Mouse (Mus musculus) midbrain, embryonic 12.5 days (tissue): ENCODE measurements around the gene Agfg1. TPM values are rescaled to one million over a fixed set of nuclear protein-coding genes. Genes with fewer than 3 reads are reported as not detected.

Experiments used
- ATAC-seq: fragments of 200-750 bp; cut with Nextera tagmentation; 2 replicates; pipeline ENCODE4 v1.8.0; 2017; ENCODE audit warnings: low read depth, moderate TSS enrichment, moderate library complexity; ENCODE audit not compliant: low FRiP score
- H3K27ac ChIP-seq: fragments of 300-500 bp; sonication (generic); replicated peaks from 2 replicates; pipeline ENCODE4 v1.5.1; 2016; ENCODE audit warnings: mild to moderate bottlenecking
- H3K27me3 ChIP-seq: fragments of 300-500 bp; sonication (generic); 2 replicates; pipeline ENCODE4 v1.6.1; 2016; ENCODE audit warnings: mild to moderate bottlenecking
- H3K36me3 ChIP-seq: fragments of 300-500 bp; sonication (generic); 2 replicates; pipeline ENCODE4 v1.6.1; 2016
- H3K4me1 ChIP-seq: fragments of 300-500 bp; sonication (generic); 2 replicates; pipeline ENCODE4 v1.6.1; 2016
- H3K4me2 ChIP-seq: fragments of 300-500 bp; sonication (generic); replicated peaks from 2 replicates; pipeline ENCODE4 v1.6.1; 2016; ENCODE audit warnings: mild to moderate bottlenecking, moderate library complexity
- H3K4me3 ChIP-seq: fragments of 300-500 bp; sonication (generic); 2 replicates; pipeline ENCODE4 v1.5.1; 2016; ENCODE audit warnings: mild to moderate bottlenecking
- H3K9ac ChIP-seq: fragments of 300-500 bp; sonication (generic); replicated peaks from 2 replicates; pipeline ENCODE4 v1.6.1; 2016; ENCODE audit warnings: mild to moderate bottlenecking, moderate library complexity
- H3K9me3 ChIP-seq: fragments of 300-500 bp; sonication (generic); 2 replicates; pipeline ENCODE4 v1.6.1; 2016; ENCODE audit warnings: mild to moderate bottlenecking
- WGBS: fragments of 180-500 bp; shearing (Covaris S2); methylation state at CpG from one replicate; pipeline ENCODE4 v1.1.7; 2016; 5-methylcytosine and 5-hydroxymethylcytosine counted together
- polyA plus RNA-seq: library from polyadenylated mRNA; unstranded; fragments of >200 nt; fragmentation: Nextera tagmentation; extraction: Ambion mirVana; gene quantifications from 2 replicates; pipeline ENCODE4 v1.2.1, GENCODE M21; 2016

The Agfg1 gene
- polyA plus RNA-seq, 1 experiment from 2014 or later = 40.7 TPM

DNA sequence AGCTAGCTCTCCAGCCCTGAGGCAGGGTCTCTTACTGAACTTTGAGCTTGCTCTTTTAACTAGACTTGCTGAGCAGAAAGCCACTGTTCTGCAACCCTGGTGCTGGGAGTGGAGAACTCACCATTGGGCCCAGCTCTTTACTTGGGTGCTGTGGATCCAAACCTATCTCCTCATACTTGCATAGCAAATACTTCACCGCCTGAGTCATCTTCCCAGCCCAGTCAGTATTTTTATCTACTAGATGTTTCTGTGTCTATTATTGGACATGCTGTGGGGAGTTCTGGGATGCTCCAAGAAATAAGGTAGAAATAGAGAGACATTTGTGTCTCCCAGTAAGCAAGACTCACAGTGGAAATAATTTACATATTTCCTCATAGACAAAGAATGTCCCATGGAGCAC lies 35.2 kb upstream of the Agfg1 start:
- no peak overlapping the region for H3K4me2 ChIP-seq
- 100% methylated on average over 1 of the region's 1 CpGs for WGBS
- ATAC-seq = no peak
- H3K27me3 ChIP-seq = no peaks in the 10 kb centered on the region
- no peaks in the 10 kb centered on the region for H3K36me3 ChIP-seq
- no peak overlapping the region for H3K4me3 ChIP-seq
- no peak overlapping the region for H3K27ac ChIP-seq
- H3K4me1 ChIP-seq = no peaks in the 10 kb centered on the region
- no peaks in the 10 kb centered on the region for H3K9me3 ChIP-seq
- no peak overlapping the region for H3K9ac ChIP-seq

DNA sequence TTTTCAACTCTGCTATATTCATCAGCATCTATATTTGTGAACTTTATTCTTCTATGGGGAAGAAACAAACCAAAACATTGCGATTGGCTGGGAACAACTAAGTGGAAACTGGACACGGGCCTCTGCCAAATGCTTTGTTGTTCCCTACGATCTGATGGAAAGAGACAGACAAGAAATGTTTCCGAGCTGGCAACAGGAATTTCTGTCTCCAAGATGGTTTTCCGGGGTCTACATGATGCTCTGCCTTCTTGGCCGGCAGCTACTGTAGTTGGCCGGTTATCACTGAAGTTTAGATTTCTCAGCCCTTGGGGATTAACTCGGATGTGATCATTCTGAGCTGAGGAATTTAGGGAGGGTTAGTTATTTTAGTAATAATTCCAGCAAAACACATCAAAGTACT lies 32.9 kb upstream of the Agfg1 start:
- Histone ChIP-seq H3K4me1 (no peaks in the 10 kb centered on the region), H3K9me3 (no peaks in the 10 kb centered on the region), H3K27me3 (no peaks in the 10 kb centered on the region), H3K27ac (no peak overlapping the region), H3K9ac (no peak overlapping the region), H3K36me3 (no peaks in the 10 kb centered on the region), H3K4me3 (no peak overlapping the region), H3K4me2 (no peak overlapping the region)
- no peak for ATAC-seq
- WGBS = 91% methylated on average over 8 of the region's 8 CpGs

DNA sequence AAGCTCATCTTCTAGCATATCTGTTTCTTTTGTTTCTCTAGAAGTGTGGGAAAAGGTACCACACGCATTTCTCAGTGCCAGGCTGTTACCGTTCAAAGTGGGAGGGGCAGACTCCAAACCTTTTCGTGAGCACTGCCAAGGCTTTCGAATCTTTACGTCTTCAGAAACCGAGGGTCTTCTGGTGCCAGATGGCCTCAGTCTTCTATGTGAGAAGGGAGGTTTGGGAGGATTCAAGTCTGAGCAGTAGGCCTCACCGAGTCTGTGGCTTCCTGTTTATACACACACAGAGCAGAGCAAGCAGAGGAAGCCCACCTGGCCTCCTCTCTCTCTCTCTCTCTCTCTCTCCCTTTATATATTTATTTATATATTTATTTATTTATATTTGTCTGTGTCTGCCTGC lies 32.1 kb upstream of the Agfg1 start:
- no peak overlapping the region for H3K4me3 ChIP-seq
- no peak overlapping the region for H3K27ac ChIP-seq
- ATAC-seq = no peak
- H3K36me3 ChIP-seq = no peaks in the 10 kb centered on the region
- no peaks in the 10 kb centered on the region for H3K27me3 ChIP-seq
- 90% methylated on average over 7 of the region's 7 CpGs for WGBS
- no peak overlapping the region for H3K9ac ChIP-seq
- no peaks in the 10 kb centered on the region for H3K4me1 ChIP-seq
- no peaks in the 10 kb centered on the region for H3K9me3 ChIP-seq
- H3K4me2 ChIP-seq = no peak overlapping the region

DNA sequence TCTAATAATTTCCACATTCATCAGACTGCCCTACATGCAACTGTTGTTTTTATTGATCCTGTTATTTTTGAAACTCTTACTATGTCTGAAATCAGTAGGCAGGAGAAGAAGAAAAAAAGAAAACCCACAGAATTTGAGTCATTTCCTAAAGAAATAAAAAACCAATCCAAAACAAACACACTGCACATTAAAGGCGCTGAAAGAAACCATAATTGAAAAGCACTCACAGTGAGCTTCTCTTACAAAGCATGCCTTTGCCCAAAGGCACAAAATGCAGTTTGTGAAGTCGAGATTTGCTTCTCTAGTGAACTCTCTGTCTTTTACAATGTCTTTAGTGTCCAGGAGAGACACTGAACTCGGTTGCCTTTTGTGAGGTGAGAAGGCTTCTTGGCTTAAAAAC lies 30.7 kb upstream of the Agfg1 start:
- Histone ChIP-seq H3K27me3 (no peaks in the 10 kb centered on the region), H3K4me1 (no peaks in the 10 kb centered on the region), H3K9ac (no peak overlapping the region), H3K9me3 (no peaks in the 10 kb centered on the region), H3K36me3 (no peaks in the 10 kb centered on the region), H3K4me3 (no peak overlapping the region), H3K27ac (no peak overlapping the region), H3K4me2 (no peak overlapping the region)
- no peak for ATAC-seq
- 69% methylated on average over 3 of the region's 3 CpGs for WGBS

DNA sequence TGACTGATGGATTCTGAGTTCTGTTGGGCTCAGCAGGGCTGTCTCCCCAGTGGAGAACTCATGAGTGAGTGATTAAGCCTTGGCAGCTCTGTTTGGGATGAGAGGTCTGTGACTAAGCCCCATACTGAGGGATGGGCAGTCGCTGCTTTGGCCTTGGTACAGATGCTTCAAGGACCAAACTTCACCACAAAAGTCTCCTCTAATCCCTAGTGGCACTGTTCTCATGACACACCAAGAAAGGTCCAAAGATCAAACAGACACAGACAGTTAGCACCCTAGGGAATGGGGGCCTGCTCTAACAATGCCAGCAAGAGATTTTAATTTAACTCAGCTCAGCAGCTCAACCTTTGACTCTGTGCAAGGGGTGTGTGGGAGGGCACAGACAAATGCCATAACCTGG lies 27.5 kb upstream of the Agfg1 start:
- WGBS = 41% methylated on average over 1 of the region's 1 CpGs
- H3K36me3 ChIP-seq = no peaks in the 10 kb centered on the region
- H3K4me2 ChIP-seq = no peak overlapping the region
- H3K27me3 ChIP-seq = no peaks in the 10 kb centered on the region
- no peak overlapping the region for H3K4me3 ChIP-seq
- no peak overlapping the region for H3K27ac ChIP-seq
- H3K9me3 ChIP-seq = no peaks in the 10 kb centered on the region
- ATAC-seq = no peak
- no peak overlapping the region for H3K9ac ChIP-seq
- H3K4me1 ChIP-seq = no peaks in the 10 kb centered on the region

DNA sequence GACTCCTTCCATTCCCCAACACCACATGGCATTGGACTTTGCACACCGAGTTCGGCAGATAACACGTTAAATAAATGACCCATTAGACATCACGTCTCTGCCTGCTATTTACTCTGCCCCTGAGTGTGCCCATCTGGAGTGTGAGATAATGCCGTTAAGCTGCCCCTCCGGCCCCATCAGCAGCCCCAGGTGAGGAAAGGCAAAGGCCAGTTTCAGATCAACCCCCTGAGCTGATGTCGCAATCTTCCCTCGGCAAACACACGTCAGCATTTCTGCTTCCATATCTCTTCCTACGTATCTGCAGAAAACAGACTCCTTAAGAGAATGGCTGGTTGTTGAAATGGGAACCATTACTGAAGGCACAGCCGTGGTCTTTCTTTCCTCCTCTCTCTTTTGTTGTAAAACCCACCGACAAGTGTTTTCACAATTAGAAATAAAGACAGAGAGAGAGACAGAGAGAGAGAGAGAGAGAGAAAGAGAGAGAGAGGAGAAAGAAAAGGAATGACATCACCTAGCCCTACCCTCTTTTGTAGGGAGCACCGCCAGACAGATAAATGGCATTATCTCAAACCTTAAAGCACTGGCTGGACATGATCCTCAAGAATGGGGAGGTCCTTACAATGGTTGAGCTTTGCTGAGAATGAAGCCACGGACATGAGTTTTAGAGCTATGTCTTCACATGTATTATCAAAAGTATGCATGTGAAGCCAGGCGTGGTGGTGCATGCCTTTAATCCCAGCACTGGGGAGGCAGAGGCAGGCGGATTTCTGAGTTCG lies 23.2 kb upstream of the Agfg1 start:
- 69% methylated on average over 17 of the region's 17 CpGs for WGBS
- no peaks in the 10 kb centered on the region for H3K27me3 ChIP-seq

DNA sequence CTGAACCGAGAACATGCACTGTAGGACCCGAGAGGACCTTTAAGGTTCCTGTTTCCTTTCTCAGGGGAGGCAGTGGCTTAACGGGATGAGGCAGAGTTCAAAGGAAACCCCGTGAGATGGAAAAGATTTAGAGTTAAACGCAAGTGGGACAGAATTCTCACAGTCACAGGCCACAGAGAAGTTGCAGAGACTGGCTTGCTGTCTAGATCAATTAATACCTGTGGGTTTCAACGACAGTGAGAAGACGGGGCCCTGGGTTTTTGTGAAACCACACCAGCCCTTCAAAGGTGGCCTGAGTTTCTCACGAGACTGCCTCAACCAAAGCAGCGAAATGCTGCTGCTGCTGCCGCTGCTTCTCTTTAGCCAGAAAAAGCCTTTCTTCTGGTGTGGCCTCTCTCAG lies 19.9 kb upstream of the Agfg1 start:
- Histone ChIP-seq H3K36me3 (no peaks in the 10 kb centered on the region), H3K4me2 (no peak overlapping the region)
- 66% methylated on average over 10 of the region's 10 CpGs for WGBS

More for the DNA sequence above, 23.2 kb upstream of the Agfg1 start:
- Histone ChIP-seq H3K9me3 (no peaks in the 10 kb centered on the region), H3K4me1 (no peaks in the 10 kb centered on the region), H3K27ac (no peak overlapping the region), H3K9ac (no peak overlapping the region), H3K4me3 (no peak overlapping the region), H3K36me3 (no peaks in the 10 kb centered on the region), H3K4me2 (no peak overlapping the region)
- ATAC-seq = no peak

DNA sequence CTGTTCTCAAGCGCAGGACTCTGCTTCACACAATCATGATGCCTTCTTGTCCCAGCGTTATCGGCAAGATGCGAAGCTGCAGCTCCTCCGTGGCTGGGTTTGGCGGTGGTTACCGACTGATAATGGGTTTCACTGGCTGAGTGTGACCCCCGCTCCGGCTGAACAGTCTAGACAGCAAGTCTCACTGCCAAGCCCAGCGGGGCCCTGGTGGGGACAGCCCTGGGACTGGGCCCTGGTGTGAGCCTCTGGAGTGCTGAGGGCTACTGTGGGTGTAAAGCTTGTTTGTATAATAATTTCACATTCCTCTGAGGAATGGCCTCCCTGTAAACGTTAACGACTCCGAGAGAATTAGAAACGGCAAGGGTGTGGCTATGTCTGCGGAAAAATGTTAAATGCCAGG lies 19.1 kb upstream of the Agfg1 start:
- no peak overlapping the region for H3K27ac ChIP-seq
- WGBS = 79% methylated on average over 15 of the region's 15 CpGs
- no peaks in the 10 kb centered on the region for H3K4me1 ChIP-seq
- no peaks in the 10 kb centered on the region for H3K9me3 ChIP-seq
- H3K4me3 ChIP-seq = no peak overlapping the region
- no peaks in the 10 kb centered on the region for H3K36me3 ChIP-seq
- ATAC-seq = no peak
- no peaks in the 10 kb centered on the region for H3K27me3 ChIP-seq
- no peak overlapping the region for H3K9ac ChIP-seq
- H3K4me2 ChIP-seq = no peak overlapping the region

More for the DNA sequence above, 19.9 kb upstream of the Agfg1 start:
- H3K9me3 ChIP-seq = no peaks in the 10 kb centered on the region
- no peak overlapping the region for H3K9ac ChIP-seq
- no peaks in the 10 kb centered on the region for H3K27me3 ChIP-seq
- no peaks in the 10 kb centered on the region for H3K4me1 ChIP-seq
- no peak for ATAC-seq
- H3K27ac ChIP-seq = no peak overlapping the region
- no peak overlapping the region for H3K4me3 ChIP-seq

DNA sequence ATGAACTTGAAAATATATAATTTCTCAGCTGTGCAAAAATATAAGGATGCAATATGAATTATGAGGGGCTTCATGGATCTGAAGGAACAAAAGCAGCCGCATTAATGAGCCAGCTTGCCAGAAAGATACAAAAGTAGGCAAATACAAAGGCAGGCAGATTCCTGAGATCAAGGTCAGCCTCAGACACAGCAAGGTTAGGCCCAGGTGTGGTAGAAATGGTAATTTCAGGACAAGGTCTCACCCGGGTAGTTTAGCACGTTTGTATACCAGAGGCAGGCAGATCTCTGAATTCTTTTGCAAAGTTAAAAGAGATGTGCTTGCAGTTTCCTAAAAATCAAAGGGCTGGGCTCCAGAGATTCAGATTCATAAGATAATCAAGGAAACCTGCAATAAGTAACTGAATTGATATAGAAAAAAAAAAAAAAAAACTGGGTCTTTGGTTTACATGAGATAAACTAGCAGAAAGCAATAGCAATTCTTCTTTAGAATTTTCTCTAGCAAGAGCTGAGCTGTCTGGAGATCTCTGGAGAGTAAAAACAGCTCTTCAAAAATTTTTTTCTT lies 18.6 kb upstream of the Agfg1 start:
- H3K4me3 ChIP-seq = no peak overlapping the region
- no peak overlapping the region for H3K4me2 ChIP-seq
- no peaks in the 10 kb centered on the region for H3K9me3 ChIP-seq
- WGBS = 85% methylated on average over 3 of the region's 3 CpGs
- ATAC-seq = no peak
- no peaks in the 10 kb centered on the region for H3K4me1 ChIP-seq
- H3K27ac ChIP-seq = no peak overlapping the region
- H3K9ac ChIP-seq = no peak overlapping the region
- H3K36me3 ChIP-seq = no peaks in the 10 kb centered on the region
- no peaks in the 10 kb centered on the region for H3K27me3 ChIP-seq

DNA sequence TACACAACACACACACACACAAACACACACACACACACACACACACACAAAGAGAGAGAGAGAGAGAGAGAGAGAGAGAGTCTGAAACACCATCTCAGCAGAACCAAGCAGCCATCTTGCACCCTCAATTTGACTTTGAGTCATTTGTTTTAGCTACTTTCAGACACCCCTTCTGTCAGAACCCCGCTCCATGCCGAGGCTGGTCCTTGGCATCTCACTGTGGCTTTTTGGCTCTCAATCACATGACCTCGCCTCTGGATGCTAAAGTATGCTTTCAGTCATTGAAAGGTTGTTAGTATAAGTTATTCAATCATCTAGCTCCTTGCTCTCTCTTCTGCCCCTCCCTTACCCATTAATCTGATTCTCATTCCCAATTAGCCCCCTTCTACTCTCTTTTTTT lies 17.4 kb upstream of the Agfg1 start:
- Histone ChIP-seq H3K4me3 (no peak overlapping the region), H3K27ac (no peak overlapping the region), H3K36me3 (no peaks in the 10 kb centered on the region), H3K4me2 (no peak overlapping the region), H3K27me3 (no peaks in the 10 kb centered on the region), H3K9ac (no peak overlapping the region), H3K9me3 (no peaks in the 10 kb centered on the region), H3K4me1 (no peaks in the 10 kb centered on the region)
- WGBS = 81% methylated on average over 3 of the region's 3 CpGs
- no peak for ATAC-seq

DNA sequence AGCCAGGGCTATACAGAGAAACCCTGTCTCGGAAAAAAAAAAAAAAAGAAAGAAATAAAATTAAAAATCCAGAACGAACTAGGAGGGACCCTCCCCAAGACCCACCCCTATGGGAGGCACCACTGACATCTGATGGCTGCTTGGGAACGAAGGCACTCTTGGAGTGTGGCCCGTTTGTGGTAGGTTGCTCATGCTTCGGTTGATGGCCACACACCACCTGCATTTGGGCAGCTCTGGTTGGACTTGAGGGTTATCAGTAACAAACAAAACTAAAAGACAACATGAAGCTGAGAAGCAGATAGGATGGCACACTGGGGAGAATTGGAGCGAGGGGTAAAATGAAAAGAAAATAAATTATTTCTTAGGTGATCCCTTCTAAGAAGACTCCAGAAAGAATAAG lies 15.1 kb upstream of the Agfg1 start:
- Histone ChIP-seq H3K27me3 (no peaks in the 10 kb centered on the region), H3K9me3 (no peaks in the 10 kb centered on the region), H3K27ac (no peak overlapping the region), H3K4me1 (no peaks in the 10 kb centered on the region), H3K4me3 (no peak overlapping the region), H3K4me2 (no peak overlapping the region), H3K36me3 (no peaks in the 10 kb centered on the region), H3K9ac (no peak overlapping the region)
- ATAC-seq = no peak
- 88% methylated on average over 6 of the region's 6 CpGs for WGBS

DNA sequence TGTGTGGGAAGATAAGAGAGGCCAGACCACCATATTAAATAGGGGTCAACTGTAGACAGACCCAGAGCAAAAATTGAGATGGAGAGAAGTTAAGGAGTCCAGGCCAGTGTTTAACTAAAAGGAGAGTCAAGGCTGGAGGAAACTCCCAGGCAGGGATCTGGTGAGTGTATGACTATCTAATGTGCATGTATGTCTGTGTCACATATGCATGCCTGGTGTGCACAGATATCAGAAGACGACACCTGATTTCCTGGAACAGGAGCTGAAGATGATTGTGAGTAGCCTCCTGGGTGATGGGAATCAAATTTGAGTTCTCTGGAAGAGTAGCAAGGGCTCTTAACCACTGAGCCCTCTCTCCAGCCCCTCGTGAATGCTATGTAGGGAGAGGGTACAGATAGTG lies 14.0 kb upstream of the Agfg1 start:
- no peak overlapping the region for H3K4me3 ChIP-seq
- H3K27me3 ChIP-seq = no peaks in the 10 kb centered on the region
- no peaks in the 10 kb centered on the region for H3K36me3 ChIP-seq
- no peaks in the 10 kb centered on the region for H3K4me1 ChIP-seq
- no peaks in the 10 kb centered on the region for H3K9me3 ChIP-seq
- H3K9ac ChIP-seq = no peak overlapping the region
- ATAC-seq = no peak
- H3K27ac ChIP-seq = no peak overlapping the region
- no peak overlapping the region for H3K4me2 ChIP-seq
- 90% methylated on average over 2 of the region's 2 CpGs for WGBS

DNA sequence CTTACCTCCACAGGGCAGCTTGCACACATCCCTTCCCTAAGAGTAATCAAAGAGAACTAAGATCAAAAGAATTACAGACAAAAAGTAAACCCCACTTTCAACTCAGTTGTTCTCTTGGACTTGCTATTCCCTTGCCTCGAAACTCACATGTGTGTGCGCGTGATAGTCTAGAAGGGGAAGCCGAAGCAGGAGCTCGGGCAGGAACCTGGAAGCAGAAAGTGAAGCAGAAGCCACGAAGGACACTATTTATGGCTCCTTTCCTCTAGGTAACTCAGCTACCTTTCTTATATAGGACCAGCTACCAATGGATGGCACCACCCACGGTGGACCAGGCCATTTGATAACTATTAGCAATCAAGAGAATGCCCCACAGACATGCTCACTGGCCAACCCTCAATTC lies 13.5 kb upstream of the Agfg1 start:
- no peak overlapping the region for H3K4me2 ChIP-seq
- 86% methylated on average over 7 of the region's 7 CpGs for WGBS
- no peak overlapping the region for H3K27ac ChIP-seq
- no peak overlapping the region for H3K4me3 ChIP-seq
- ATAC-seq = no peak
- H3K9ac ChIP-seq = no peak overlapping the region
- H3K27me3 ChIP-seq = no peaks in the 10 kb centered on the region
- no peaks in the 10 kb centered on the region for H3K4me1 ChIP-seq
- no peaks in the 10 kb centered on the region for H3K9me3 ChIP-seq
- no peaks in the 10 kb centered on the region for H3K36me3 ChIP-seq
